Mouse (Mus musculus): ENCODE data around the gene Cdkl3.
"Not testable (repeated sequence)": the region's sequence is repeated elsewhere in the genome, so short reads cannot be mapped to it uniquely, and the experiment has no call there.

Gene Cdkl3

DNA sequence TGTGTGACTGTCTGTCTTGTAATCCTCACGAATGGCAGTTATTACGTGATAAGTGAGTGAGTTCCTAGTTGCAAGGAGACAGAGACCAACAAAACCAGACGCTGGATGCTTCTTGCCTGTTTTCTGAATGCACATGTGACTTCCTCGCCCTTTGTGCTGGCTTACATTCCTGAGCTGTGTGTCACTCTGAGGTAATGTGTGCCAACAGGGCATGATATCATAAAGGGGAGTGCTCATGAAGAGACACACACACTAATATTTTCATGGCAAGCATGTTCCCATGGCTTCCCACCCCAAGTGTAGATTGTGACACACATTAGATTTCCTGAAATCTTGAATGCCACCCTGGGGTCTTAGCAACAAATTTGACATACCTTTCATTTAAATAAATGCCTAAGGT is 73.9 kb downstream of the Cdkl3 start:
- DNase-seq (ENCODE audit: low spot score in 2 of 2) = no peak

DNA sequence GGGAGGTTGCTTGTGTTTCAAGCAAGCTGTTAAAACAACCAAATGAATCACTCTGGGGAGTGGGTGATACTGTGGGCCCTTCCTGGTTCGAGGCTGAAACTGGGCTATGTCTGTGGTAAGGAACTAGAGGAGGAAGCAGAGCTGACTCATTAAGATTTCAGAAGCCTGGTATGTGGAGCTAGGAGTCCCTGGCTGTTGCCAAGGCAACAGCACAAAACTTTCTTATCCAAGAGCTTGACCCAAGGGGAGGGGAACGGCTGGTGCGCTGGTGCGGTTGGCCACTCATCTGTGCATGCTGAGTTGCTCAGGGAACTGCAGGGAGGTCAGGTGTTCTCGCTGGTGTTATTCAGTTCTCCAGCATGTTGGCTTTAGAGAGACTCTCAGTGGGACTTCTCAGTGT is 76.0 kb downstream of the Cdkl3 start:
- no peak for DNase-seq (ENCODE audit: low spot score in 2 of 2)

DNA sequence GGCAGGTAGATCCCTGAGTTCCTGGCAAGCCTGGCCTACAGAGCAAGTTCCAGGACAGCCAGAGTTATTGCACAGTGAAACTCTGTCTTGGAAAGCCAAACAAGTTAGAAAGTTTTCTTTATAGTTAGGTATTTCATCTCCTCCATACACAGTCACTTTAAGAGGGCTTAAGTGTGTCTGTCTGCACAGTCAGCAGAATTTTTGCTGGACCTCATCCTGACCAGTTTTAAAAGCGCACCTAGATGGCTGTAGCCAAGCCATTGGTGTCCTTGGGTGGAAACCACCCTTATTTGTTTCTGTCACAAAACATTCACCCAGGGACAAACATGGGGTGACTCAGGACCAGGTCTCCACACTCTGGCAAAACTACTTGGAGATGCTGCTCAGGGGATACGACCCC is 76.6 kb downstream of the Cdkl3 start:
- no peak for DNase-seq (ENCODE audit: low spot score in 2 of 2)

DNA sequence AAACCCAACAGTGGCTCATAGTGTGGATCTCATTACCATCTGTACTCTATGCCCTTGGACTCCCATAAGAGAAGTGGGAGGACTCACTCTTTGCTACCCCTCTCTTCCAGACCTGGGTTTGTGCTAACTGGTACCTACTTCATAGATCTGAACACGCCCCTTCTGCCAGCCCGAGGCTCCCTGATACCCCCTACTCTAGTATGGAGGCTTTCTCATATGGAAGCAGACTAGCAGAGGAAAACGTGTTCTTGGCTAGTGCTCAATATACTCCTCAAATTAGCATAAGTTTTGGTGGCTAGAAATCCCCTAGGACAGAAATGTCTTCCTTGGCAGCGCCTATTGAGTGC is 81.8 kb downstream of the Cdkl3 start:
- no peak for DNase-seq (ENCODE audit: low spot score in 2 of 2)

DNA sequence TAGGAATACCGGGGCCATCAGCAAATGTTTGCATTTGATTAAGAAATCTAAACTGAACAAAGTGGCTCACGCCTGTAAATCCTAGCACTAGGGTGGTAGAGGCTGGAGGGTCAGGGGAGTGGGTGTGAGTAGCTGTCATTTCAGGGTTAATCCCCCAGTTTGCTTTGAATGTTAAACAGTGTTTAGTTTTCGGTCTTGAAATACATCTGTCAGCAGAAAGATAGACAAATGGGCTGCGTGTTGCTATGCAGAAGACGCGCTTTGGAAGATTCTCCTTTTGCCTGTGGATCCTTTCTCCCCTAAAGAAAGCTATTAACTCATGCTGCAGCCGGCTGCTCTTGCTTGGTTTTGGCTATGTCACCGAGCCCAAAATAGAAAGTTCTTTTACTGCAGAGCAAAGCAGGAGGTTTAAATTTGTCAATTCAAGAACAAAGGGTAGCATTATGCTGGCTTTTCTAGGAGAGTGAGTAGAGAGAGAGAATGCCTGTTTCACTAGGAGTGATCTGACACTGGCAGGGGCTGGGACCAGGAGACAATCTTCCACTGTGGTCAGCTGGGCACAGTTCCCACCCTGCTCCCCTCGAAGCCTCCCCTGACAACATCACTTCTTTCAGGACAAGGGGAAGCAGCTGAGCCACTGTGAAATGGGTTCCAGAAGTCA is 82.3 kb downstream of the Cdkl3 start:
- peak; percentile 74 to 77 for DNase-seq (ENCODE audit: low spot score in 2 of 2)

DNA sequence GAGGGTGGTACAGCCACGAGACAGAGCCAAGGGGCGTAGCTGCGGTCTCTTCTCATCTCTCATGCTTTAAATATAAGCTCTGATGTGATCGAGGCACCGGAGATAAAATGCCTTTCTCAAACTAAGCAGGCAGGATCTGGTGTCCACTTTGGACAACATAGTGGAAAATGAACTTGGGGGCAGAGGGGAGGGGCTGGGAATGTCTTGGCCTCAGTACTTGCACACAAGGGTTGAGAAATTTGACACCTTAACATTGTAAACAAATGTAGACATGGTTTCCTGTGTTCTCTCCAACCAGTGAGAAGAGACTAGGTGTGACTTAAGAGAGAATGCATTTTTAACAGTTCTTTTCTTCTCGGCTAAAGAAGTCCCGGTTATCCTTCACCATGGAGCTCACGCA is 85.3 kb downstream of the Cdkl3 start:
- DNase-seq (ENCODE audit: low spot score in 2 of 2) = no peak

DNA sequence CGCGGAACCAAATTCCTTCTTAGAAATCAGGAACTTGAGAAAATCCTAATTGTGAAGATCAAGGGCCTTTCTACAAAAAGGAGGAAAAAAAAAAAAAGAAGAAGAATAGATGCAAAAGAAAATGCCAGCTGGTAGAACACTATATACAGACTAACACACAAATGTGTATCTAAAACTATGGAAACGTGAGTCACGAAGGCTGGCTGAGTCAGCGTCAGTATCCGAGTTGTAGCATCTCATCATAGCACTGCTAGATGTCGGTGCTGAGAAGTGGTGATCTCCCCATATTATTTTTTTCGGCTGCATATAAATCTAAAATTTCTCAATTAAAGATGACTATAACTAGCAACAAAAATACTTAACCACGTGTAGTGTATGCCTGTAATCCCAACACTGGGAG is 87.2 kb downstream of the Cdkl3 start:
- peak in 1 of 2 experiments; percentile 51 for DNase-seq (ENCODE audit: low spot score in 2 of 2)

DNA sequence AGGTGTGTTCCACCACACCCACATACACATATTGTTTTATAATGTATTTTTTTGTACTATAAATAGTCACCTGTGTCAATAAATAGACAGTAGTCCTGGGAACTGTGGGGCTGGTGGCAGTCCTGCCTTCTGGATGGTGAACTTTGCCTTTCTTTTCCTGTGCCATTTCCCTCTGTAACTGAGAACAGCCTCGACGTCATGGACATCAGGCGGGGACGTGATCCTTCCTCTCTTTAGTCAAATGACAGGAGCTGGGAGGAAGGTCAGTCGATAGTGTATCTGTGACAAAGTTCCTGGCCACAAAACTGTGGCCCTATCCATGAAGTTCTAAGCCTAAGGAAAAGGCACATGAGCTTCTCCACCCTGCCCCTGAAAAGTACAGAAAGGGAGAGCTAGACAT is 90.5 kb downstream of the Cdkl3 start:
- DNase-seq (ENCODE audit: low spot score in 2 of 2) = no peak

DNA sequence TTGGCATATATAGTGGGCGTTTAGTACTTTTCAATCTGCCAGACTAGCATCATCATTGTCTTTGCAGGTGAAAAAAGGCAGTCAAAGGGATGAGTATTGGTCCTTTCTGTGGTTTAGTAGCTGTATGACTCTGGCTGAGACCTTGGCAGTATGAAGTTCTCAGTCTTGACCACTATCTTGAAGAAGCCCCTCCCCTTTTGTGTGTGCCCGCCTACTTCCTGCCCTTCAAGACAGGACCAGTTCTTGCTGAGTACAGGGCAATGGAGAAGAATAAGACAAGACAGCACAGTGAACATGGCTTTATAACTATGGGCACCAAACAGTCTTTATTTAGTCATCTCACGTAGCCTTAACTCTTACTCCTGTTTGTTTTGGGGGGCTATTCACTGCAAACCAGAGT is 93.0 kb downstream of the Cdkl3 start:
- no peak for DNase-seq (ENCODE audit: low spot score in 2 of 2)

DNA sequence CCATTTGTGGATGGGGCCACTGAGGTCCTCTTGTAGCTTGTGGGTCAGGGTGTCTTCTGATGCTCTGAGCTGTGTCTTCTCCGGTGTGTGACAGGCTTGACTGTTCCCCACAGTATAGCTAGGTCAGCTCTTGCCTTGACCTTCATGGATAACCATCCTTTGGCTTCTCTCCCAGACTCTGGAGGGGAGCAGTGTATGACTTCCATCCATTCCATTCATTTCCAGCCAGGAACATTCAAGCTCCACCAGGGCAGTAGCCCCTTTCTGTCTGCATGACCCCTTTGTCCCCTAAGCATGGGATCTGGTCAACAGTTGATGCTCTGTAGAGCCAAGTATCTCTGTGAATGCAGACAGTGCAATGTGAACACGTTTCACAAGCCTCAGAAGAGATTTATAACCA is 93.6 kb downstream of the Cdkl3 start:
- no peak for DNase-seq (ENCODE audit: low spot score in 2 of 2)

DNA sequence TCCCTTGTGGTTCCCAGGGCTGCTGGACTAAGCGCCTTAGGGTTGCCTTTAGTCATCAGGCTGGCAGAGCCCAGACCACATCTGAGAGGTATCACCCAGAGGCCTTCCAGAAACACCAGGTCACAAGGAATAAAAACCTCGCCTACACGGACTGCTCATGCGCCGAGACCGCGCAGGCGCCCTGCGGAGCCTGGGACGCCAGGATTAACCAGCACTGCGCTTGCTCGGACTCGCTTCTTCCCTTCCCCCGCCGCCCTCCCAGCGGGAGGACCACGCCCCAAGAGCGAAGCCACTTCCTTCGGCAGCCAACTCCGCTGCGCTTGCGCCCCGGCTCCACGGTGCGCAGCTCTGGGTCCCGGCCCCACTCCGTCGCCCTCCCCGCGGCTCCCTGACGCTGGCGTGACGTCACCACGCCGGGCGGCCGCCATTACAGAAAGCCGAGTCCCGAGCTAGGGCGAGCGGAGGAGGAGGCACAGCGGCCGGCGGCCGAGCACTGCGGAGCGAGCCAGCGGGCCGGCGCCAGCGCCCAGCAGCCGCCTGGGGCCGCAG is 94.5 kb downstream of the Cdkl3 start, which contains the start of gene Ppp2ca:
Gene Ppp2ca, plus strand, starts transcription at position 284 of the 549 bp plus-strand sequence.
- peak; percentile 98 for DNase-seq (ENCODE audit: low spot score in 2 of 2)

DNA sequence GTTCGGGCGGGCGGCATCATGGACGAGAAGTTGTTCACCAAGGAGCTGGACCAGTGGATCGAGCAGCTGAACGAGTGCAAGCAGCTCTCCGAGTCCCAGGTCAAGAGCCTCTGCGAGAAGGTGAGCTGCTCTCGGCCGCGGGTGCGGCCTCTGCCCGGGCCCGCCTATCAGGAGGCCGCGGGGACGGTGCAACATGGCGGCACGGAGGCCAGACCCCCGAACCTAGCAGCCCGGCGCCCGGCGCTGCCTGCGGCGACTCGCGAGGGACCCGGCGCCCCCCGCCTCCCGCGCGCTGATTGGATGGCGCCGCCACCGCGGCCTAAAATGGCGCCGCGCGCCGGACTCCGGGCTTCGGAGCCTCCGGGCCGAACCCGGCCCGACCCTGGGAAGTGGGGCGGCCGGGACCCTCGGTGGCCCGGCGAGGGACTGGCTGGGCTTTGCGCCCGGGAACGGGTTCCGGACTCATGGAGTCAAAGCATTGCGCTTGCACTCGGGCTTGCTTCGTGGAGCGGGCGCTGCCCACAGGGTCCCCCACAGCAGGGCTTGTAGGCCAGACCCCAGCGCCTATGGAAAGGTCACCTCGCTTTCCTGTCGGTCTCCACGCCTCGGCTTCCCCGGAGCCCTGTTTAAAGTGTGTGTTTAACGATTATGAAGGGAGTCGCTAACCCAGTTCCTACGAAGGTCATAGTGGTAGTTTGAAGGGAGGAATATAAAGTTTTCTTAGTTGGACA is 95.2 kb downstream of the Cdkl3 start:
- peak in 1 of 2 experiments; percentile 49 for DNase-seq (ENCODE audit: low spot score in 2 of 2)

DNA sequence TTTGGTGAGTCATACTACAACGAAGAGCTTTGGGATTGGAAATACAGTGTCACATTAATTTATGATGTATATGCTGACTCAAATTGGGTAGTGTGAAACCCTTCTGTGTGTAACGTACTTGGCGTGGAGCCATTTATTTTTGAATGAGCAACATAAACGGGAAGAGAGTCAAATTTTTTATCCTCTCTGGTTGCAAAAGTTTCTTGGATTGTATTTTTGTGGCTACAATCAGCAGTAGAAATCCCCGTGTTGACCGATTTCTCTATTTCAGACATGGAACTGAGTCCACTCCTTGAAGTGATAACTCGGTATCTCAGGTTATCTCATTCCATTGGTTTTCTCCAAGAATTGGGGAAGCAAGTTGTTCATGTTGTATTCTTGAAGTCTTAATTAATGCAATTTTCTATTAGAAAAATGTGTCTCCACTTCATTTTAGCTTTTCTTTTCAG is 95.8 kb downstream of the Cdkl3 start:
- DNase-seq (ENCODE audit: low spot score in 2 of 2) = no peak

DNA sequence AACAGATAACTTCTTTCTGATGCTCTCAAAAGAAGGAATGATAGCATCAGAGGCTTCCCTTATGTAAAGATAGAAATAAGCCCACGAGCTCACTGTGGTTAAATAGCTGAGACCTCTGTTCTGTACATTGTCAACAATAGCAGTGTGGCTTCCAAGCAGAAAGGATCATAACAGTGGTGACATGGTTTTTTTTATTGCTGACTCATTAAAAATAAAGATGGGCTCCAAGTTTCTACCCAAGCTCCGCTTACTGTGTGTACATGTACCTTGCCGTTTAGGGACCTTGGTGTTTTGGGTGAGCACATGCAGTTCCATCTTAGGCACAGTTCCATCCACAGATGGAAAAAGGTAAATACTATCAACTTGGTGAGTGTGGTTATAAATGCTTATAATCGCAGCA is 99.0 kb downstream of the Cdkl3 start:
- no peak for DNase-seq (ENCODE audit: low spot score in 2 of 2)

DNA sequence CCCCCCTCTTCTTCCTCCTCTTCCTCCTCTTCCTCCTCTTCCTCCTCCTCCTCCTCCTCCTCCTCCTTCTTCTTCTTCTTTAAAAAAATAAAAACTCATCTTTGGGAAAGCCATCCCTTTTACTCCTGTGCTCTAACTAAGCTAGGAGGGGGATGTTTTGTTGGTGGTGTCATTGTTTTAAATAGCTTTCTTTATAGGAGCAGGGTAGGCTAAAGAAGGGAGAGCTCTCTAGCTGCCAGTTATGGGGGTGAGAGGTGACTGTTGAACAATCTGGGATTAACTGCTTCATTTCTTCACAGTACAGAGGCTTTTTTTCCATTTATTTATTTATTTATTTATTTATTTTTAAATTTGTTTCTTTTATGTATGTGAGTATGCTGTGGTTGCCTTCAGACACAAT is 101.5 kb downstream of the Cdkl3 start:
- no peak for DNase-seq (ENCODE audit: low spot score in 2 of 2)

DNA sequence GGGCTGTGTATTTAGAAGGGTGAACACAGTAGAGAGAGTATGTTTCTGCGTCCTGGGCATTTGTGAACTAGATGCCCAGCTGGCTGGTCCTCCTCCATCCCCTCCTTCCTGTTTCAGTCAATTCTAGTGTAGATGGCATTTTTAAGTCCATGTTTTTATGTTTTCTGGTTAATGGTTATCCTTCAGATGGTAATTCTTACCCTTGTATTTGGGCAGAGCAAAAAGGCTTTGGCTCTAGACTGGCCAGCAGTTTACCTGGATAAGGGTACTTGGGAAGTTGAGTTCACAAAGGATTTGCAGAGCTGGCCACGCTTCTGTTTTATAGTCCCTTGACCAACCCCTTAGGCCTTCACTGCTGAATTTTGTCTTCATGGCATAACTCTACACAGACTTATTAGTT is 102.0 kb downstream of the Cdkl3 start:
- DNase-seq (ENCODE audit: low spot score in 2 of 2) = no peak

DNA sequence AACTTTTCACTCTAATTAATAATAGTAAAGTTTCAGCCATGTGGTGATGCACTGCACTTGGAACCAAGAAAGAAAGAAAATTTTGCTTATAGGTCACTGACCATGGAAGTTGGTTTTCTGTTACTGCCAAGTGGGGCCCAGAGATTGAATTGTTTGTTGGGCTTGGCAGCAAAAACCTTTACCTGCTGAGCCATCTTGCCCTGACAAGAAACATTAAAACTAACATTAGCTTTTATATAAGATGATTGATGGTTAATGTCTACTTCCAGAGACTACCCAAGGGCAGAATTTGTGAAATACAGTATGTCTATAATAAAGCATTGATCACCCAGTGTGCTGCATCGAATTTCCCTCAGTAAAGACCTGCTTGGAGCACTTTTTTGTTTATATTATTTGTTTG is 102.4 kb downstream of the Cdkl3 start:
- DNase-seq (ENCODE audit: low spot score in 2 of 2) = no peak

DNA sequence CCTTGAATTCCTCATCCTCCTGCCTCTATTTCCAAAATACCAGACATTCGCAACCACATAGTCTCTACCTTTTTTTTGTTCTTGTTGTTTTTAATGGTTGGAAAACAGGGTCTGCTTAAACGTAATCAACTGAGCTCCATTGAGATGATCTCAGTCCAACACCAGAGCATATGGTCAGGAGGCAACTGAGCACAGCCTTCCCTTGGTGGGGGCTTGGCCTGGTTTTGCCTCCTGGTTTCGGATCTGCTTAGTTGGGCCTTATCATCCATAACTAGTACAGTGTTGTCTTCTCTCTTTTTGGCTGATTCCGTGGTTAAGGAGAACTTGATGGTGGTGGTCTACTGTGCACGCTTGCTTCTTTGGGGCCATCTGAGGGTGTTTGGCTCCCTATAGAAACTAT is 104.8 kb downstream of the Cdkl3 start:
- DNase-seq (ENCODE audit: low spot score in 2 of 2) = no peak

DNA sequence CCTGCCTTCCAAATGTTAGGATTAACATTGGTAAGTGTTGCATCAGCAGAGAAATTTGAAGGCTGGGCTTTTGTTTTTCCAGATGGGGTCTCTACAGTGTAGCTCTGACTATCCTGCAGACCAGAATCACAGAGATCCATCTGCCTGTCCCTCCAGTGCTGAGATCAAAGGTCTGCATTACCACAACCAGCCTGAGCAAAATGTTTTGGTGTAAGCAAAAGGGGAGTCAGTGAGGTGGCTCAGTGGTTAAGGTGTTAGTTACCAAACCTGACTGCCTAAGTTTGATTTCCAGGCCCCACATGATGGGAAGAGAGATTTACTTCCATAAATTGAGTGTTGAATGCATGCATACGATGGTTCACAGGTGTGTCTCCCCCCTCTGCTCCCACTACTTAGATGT is 105.4 kb downstream of the Cdkl3 start:
- DNase-seq (ENCODE audit: low spot score in 2 of 2) = no peak

DNA sequence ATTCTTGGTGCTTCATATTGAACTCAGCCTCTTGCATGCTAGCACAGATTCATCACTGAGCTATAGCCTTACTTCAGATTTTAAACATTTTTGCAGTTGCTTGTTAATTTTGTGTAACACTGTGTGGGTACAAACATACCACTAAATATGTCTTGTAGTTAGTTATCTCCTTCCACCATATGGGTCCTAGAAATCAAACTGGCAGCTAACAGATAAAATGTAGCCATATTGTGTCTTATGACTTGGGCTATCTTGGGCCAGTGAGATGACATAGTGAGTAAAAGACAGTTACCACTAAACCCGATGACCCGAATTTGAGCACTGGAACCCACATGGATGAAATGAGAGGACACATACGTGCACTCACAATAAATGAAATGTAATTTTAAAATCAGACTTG is 111.5 kb downstream of the Cdkl3 start:
- DNase-seq (ENCODE audit: low spot score in 2 of 2) = no peak

DNA sequence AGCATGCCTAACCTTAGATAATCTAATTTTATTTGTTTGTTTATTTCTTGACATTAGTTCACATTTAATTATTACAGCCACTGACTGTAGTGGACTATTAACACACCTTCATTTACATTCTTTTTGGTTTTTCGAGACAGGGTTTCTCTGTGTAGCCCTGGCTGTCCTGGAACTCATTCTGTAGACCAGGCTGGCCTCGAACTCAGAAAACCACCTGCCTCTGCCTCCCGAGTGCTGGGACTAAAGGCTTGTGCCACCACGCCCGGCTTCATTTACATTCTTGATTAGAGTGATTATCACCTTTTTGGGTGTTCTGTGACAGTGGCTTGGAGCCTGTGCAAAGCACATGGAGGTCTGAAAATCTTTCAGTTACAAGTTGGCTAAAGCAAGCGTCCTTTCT is 112.1 kb downstream of the Cdkl3 start:
- not testable (repeated sequence) for DNase-seq (ENCODE audit: low spot score in 2 of 2)

DNA sequence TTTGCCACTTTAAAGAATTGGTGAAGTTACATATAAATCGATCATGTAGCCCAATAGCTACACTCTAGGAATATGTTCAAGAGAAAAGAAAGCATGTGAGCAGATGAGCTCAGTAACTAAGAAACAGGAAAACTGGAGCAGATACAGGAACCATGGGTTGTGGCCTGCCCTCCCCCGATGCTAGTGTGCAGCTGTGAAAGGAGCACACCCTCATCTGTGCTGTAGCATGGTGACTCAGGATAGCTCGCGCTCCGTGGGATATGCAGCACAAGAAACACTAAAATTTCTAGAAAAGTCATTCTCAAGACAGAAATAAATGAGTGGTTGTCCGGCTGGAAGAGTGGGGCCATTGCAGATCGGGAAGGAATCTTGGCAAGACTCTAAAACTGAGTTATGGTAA is 113.1 kb downstream of the Cdkl3 start:
- DNase-seq (ENCODE audit: low spot score in 2 of 2) = no peak

DNA sequence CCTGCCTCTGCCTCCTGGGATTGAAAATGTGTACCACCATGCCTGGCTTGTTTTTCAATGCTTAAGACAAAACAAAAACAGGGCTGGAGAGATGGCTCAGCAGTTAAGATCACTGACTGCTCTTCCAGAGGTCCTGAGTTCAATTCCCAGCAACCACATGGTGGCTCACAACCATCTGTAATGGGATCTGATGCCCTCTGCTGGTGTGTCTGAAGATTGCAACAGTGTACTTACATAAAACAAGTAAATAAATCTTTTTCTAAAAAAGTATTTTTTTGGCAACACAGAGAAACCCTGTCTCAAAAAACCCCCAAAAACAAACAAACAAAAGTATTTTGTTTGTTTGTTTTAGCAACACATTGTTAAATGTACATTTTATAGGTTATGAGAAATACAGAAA is 116.4 kb downstream of the Cdkl3 start:
- not testable (repeated sequence) for DNase-seq (ENCODE audit: low spot score in 2 of 2)
